23 mouse cellular contexts compared by ENCODE assay signal in genomic region chr12:84865431-84865830, GRCm38 (mm10). TPM values are rescaled to one million over a fixed set of nuclear protein-coding genes. Genes with fewer than 3 reads are reported as not detected.
DNase-seq lines count a peak whose midpoint lies in the region; ATAC-seq and TF ChIP-seq lines count a peak whose summit lies in the region.
"Had no signal": no experiment of that assay in that cellular context is flagged by ENCODE, and none has a peak within 500 bp of the region (broad histone marks: within the 10 kb centered on the region; RNA-seq: fewer than 3 reads in every experiment).

No protein-coding gene starts in this region.

- no peak overlapping the region for H3K27ac ChIP-seq in kidney, adult 2 months (ENCODE audit: insufficient read depth, low read depth, low read length)
- no peak overlapping the region for H3K27ac ChIP-seq in limb, embryonic 13.5 days
- H3K27ac ChIP-seq: embryonic facial prominence, embryonic 10.5 days; heart, adult 2 months; heart, embryonic 15.5 days; hindbrain, embryonic 13.5 days; kidney, embryonic 15.5 days; midbrain, embryonic 10.5 days; stomach, embryonic 15.5 days had no signal

- H3K79me2 ChIP-seq in C2C12 (ENCODE audit: control insufficient read depth, insufficient read depth): peaks cover 86% of the 10 kb centered on the region

- no peaks in the 10 kb centered on the region for H3K36me3 ChIP-seq in kidney, adult 2 months (ENCODE audit: control insufficient read depth, insufficient read depth, low read length)
- peaks cover 62% of the 10 kb centered on the region for H3K36me3 ChIP-seq in C2C12 (ENCODE audit: control insufficient read depth, insufficient read depth)
- H3K36me3 ChIP-seq in limb, embryonic 13.5 days: no peaks in the 10 kb centered on the region
- H3K36me3 ChIP-seq: embryonic facial prominence, embryonic 10.5 days; heart, embryonic 15.5 days; hindbrain, embryonic 13.5 days; kidney, embryonic 15.5 days; midbrain, embryonic 10.5 days; stomach, embryonic 15.5 days had no signal

- H3K27me3 ChIP-seq in kidney, adult 2 months (replicated peaks; ENCODE audit: control insufficient read depth, insufficient read depth, low read length): no peaks in the 10 kb centered on the region
- no peaks in the 10 kb centered on the region for H3K27me3 ChIP-seq in C2C12 (ENCODE audit: control insufficient read depth, insufficient read depth, insufficient read length)
- H3K27me3 ChIP-seq in limb, embryonic 13.5 days: peaks cover 8% of the 10 kb centered on the region; the same call in 1 of the 2 replicates
- H3K27me3 ChIP-seq: hindbrain, embryonic 13.5 days; kidney, embryonic 15.5 days; stomach, embryonic 15.5 days had no signal

- H3K9ac ChIP-seq in limb, embryonic 13.5 days: no peak overlapping the region
- H3K9ac ChIP-seq: forebrain, postnatal 0 days; heart, embryonic 15.5 days; hindbrain, embryonic 13.5 days; kidney, embryonic 15.5 days; stomach, embryonic 15.5 days had no signal

- WGBS in kidney, adult 2 months: 71% methylated on average over 9 of the region's 9 CpGs
- 20% methylated on average over 9 of the region's 9 CpGs for WGBS in limb, embryonic 13.5 days

- no peak overlapping the region for H3K4me3 ChIP-seq in kidney, adult 2 months (ENCODE audit: insufficient read depth, low read depth, low read length)
- no peak overlapping the region for H3K4me3 ChIP-seq in C2C12 (ENCODE audit: insufficient read depth, poor library complexity, severe bottlenecking)
- no peak overlapping the region for H3K4me3 ChIP-seq in limb, embryonic 13.5 days
- H3K4me3 ChIP-seq: embryonic facial prominence, embryonic 10.5 days; heart, adult 2 months; heart, embryonic 15.5 days; hindbrain, embryonic 13.5 days; kidney, embryonic 15.5 days; midbrain, embryonic 10.5 days; stomach, embryonic 15.5 days had no signal

- ATAC-seq in limb, embryonic 13.5 days (ENCODE audit: low FRiP score, low read depth): no peak
- ATAC-seq: forebrain, postnatal 0 days; lung, postnatal 0 days had no signal

- H3K79me3 ChIP-seq in C2C12 (ENCODE audit: low read depth): peaks cover 17% of the 10 kb centered on the region

- no peaks in the 10 kb centered on the region for H3K9me3 ChIP-seq in limb, embryonic 13.5 days
- H3K9me3 ChIP-seq: embryonic facial prominence, embryonic 10.5 days; heart, embryonic 15.5 days; hindbrain, embryonic 13.5 days; kidney, embryonic 15.5 days; midbrain, embryonic 10.5 days; stomach, embryonic 15.5 days had no signal

- no peak overlapping the region for H3ac ChIP-seq in C2C12 (ENCODE audit: control insufficient read depth, insufficient read length, low read depth)

- DNase-seq in kidney, adult 2 months: peak; percentile 25
- no peak for DNase-seq in kidney, adult 18-20 months
- DNase-seq in NIH3T3 (ENCODE audit: low read depth): peak; percentile 52
- no peak for DNase-seq in thymus, postnatal 10 days (ENCODE audit: low spot score in 2 of 2)
- DNase-seq in frontal cortex, postnatal 14 days (ENCODE audit: low spot score in 2 of 2): no peak
- DNase-seq: cerebellum, adult 9-11 months; forebrain, postnatal 0 days; gastrocnemius, postnatal 36 days; heart, adult 2 months; heart, postnatal 36 days; kidney, postnatal 4 days; thymus, adult 18-20 months; thymus, postnatal 4 days had no signal

- TF ChIP-seq POLR2A in kidney, adult 2 months (IDR thresholded peaks at IDR 0.05; ENCODE audit: low read depth, low read length): no peak

- H3K4me1 ChIP-seq in kidney, adult 2 months (ENCODE audit: control insufficient read depth, insufficient read depth, low read length): no peaks in the 10 kb centered on the region
- peaks cover 37% of the 10 kb centered on the region for H3K4me1 ChIP-seq in limb, embryonic 13.5 days
- H3K4me1 ChIP-seq: heart, embryonic 15.5 days; midbrain, embryonic 10.5 days; stomach, embryonic 15.5 days had no signal

- no peak for TF ChIP-seq CTCF in kidney, adult 2 months (conservative IDR thresholded peaks at IDR 0.05; ENCODE audit: insufficient read depth, insufficient read length, low read depth, low read length)
- no peak for TF ChIP-seq CTCF in C2C12 (IDR thresholded peaks at IDR 0.05; ENCODE audit: control insufficient read depth, insufficient read depth, insufficient read length)

- H3K4me2 ChIP-seq in limb, embryonic 13.5 days (replicated peaks): peak overlapping the region; percentile 19
- H3K4me2 ChIP-seq: heart, embryonic 15.5 days; hindbrain, embryonic 13.5 days; kidney, embryonic 15.5 days; stomach, embryonic 15.5 days had no signal

TF ChIP-seq in C2C12, 6 proteins besides CTCF, POLR2A, EP300 and RAD21:
- TF ChIP-seq MAX (IDR thresholded peaks at IDR 0.05): no peak
- peak; percentile 36 for TF ChIP-seq MYOD1 (IDR thresholded peaks at IDR 0.05; ENCODE audit: control insufficient read depth, insufficient read length, low read depth)
- no peak for TF ChIP-seq FOSL1 (IDR thresholded peaks at IDR 0.05; ENCODE audit: insufficient read depth, low read length, poor library complexity, severe bottlenecking)
TF ChIP-seq in C2C12: peak in this region for 1.

RNA-seq across cellular contexts. Expression of gene Ltbp2, which starts 10.9 kb away (rescaled TPM):
- polyA plus RNA-seq in kidney, adult 2 months (2012; rRNA removed): 1.5 and 2.2 TPM in 2 replicates
- 49.5 TPM for polyA plus RNA-seq in C2C12 (2012; fragmentation: generic; extraction: Trizol)
- polyA plus RNA-seq in limb, embryonic 13.5 days (2015; fragmentation: Nextera tagmentation; extraction: Ambion mirVana): 1.0 and 2.7 TPM in 2 replicates
- polyA plus RNA-seq: forebrain, embryonic 11.5 days had no signal

Comparison
In these comparisons a context has a peak if more than half of its experiments do, and no peak if none do; other contexts are left out.
1. DNase-seq: peak in kidney, adult 2 months (single experiment) and NIH3T3 (single experiment); none in kidney, adult 18-20 months (single experiment), thymus, postnatal 10 days (0 of 2) and frontal cortex, postnatal 14 days (0 of 2).
2. RNA of gene Ltbp2, which starts 10.9 kb away (polyA plus RNA-seq): 49.5 TPM in C2C12 (single experiment); 1.0 to 2.7 TPM in limb, embryonic 13.5 days and 1.5 to 2.2 TPM in kidney, adult 2 months; every median in the first group is over 10 times any median in the second.